Mouse (Mus musculus) spleen, postnatal 36 days (tissue): Measurements from ENCODE around the gene Vapa.

Experiments used
- DNase-seq, 2 experiments: peaks; one replicate each; pipeline ENCODE4 v3.0.0; 2022; ENCODE audit warnings: low spot score in 2 of 2, mixed read lengths in 1 of 2

Gene Vapa

DNA sequence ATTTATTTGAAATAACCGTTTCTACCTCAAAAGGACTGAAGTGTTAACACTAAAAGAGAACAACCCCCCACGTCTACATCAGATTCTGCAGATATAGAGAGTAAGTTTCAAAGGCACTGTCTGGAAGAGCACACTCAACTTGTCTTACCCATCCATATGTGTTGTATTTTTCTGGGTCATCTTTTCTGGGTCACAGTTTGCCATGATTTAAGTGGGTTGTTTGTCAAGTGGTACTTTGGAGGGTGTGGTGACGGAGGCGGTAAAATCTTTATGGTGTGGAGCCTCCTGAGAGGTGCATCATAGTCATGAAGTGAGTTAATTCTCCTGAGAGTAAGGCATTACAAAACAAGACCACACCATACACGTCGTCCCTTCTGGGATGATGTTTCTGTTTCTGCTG lies 12.2 kb upstream of the Vapa start:
- DNase-seq = no peak

GRCm38 (mm10) chr17:65623130-65623529 lies 9.8 kb upstream of the Vapa start:
- DNase-seq = no peak

- DNase-seq = no peak
Observed at GRCm38 (mm10) chr17:65618431-65618830, 5.1 kb upstream of the Vapa start.

DNA sequence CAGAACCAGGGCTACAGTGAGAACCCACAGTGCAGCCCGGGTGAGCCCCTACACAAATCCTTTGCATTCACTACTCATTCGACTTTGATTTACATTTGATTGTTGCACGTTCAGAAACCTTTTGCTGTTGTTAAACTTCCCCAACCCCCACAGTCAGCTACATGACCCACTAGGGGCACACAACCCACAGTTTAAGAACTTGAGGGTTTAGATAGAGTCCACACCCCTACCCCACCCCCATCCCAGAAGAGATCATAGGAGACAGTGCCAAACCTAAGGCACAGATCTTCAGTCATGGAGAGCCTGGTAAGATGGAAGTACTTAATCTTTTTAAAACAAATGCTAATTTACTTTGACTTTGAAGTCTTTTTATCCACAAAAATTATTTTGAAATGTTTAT lies 2.3 kb upstream of the Vapa start:
- DNase-seq = no peak

- no peak for DNase-seq
Observed at GRCm38 (mm10) chr17:65614431-65614830, 1.1 kb upstream of the Vapa start.

DNA sequence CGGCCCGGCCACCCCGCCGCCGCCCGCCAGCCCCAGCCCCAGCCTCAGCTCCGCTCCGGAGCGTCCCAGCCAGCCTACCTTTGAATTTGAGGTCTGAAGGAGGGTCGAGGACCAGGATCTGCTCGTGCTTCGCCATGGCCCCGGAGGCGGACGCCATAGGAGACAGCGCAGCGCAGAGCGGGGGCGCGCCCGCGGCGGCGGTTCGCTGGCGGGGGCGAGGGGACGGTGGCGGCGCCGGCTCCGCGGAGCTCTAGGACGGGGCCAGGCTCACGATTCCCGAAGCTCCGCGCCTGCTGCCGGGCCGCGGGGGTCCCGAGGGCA lies 253 bp downstream of the Vapa start:
- no peak for DNase-seq

- DNase-seq = peak; percentile 19 to 33
Observed at GRCm38 (mm10) chr17:65612391-65613141, 789 bp downstream of the Vapa start.

DNA sequence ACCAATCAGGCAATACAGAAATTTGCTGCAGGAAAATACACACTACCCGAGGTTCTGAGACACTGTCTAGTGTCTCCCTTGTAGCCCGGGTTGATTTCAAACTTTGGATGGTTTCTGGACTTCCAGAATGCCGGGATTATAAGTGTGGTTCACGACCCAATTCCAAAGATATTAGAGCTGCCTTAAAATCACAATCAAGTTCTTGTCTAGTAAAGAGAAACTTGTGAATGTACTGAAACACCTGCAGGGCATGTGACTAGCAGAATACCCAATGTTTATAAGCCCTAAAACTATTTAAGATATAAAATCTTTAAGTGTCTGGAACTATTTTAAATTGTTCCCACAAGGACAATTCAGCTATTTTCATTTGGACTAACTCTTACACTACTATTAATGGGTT lies 1.6 kb downstream of the Vapa start:
- DNase-seq = no peak

DNA sequence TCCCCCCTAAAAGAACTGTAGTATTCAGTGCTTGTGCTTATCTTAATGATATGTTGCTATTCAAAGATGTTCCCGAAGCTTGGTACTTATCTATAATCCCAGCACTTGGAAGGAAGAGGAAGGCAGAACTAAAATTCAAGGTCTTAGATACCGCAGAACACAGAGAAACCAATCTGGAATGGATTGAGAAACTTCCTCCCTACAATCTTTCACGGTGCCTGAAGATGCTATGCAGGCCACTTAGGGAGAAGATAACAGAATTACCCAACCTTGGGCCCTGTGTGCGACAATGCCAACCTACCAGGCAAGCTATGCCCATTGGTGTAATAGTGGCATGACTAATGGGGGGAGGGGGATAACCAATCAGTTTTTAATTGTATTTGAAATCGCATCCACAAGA lies 4.6 kb downstream of the Vapa start:
- no peak for DNase-seq

DNA sequence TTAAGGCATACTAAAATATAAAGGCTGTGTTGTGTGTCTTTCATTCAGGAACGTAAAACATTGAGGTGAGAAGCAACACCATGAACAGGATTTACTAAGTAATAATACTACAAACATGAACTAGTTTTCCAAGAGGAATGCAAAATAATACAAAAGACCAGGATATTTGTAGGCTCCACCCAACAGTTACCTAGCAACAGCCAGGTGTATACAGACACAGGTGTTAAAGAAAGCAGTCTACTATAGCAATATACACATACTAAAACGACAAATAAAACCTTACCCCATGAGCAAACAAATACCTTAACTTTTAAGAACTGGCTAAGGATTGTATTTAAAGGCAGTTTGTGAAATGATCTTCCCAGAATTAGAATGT lies 5.1 kb downstream of the Vapa start:
- DNase-seq = no peak

GRCm38 (mm10) chr17:65607574-65608311 lies 5.6 kb downstream of the Vapa start:
- peak in 1 of 2 experiments; percentile 22 for DNase-seq

DNA sequence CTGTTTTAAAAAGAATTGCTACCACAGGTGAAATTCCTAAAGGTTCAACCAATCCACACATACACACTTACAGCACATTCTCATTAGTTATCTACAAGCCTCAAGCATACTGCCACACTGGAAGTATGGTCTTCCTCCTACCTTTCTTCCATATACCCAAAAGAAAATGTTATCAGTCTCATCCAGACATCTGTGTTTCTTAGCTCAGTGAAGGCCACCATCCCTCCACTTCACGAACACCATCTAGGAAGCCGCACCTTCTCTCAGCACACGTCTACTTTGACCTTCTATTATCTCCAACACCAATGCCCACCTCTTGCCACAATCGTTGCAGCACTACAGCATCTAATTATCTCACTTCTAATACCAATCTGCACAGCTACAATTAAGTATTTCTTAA lies 7.3 kb downstream of the Vapa start:
- peak in 1 of 2 experiments; percentile 15 for DNase-seq

- no peak for DNase-seq
Observed at GRCm38 (mm10) chr17:65604892-65605291, 8.5 kb downstream of the Vapa start.

GRCm38 (mm10) chr17:65604315-65604714 lies 9.0 kb downstream of the Vapa start:
- no peak for DNase-seq

- no peak for DNase-seq
Observed at GRCm38 (mm10) chr17:65597857-65598486, 15.4 kb downstream of the Vapa start.

DNA sequence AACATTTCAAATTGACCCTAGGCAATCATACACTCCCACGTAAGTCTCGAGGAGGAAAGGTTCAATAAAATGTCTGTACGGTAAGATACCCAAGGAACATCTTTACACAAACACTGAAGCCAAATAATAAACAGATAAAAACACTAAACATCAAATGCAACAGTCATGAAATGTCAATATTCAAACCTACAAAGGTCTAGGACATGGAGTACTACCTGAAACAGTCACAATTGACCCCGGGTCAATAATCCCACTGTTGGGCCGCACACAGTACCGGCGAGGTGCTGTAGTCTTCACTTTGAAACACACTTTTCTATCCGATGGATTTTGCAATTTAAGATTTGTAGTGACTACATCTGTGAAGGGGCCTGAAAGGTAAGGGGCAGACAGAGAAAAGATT lies 18.7 kb downstream of the Vapa start:
- DNase-seq = no peak

- no peak for DNase-seq
Observed at GRCm38 (mm10) chr17:65586892-65587291, 26.5 kb downstream of the Vapa start.

DNA sequence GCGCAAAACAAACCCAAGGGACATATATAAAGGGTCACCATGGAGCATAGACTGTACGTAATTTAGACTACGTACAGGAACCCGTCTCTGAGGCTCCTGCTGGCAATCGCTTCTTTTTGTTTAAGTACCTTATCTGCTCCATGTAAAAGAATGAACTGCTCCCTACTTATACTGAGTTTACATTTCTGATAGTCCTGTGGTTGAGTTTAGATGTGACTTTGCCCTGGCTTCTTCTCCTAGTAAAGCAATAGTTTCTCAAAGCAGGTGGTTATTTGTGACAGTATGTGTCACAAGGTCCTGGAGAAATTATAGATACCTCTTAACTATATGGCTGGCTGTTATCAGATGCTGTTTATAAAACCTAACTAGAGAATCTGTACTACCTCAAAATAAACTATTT lies 31.9 kb downstream of the Vapa start:
- no peak for DNase-seq

DNA sequence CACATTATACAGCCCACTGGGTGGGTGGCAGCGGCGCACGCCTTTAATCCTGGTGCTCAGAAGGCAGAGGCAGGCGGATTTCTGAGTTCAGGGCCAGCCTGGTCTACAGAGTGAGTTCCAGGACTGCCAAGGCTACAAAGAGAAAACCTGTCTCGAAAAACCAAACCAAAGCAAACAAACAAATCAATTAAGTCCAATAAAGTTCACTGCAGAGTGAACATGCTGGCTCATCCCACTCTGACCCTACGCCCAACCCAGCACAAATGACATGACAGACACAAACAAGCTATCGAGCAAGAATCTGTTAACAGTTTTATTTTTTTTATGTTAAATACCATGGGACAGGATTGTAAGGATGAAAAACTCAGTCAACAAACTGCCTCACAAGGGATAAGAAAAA lies 33.6 kb downstream of the Vapa start:
- no peak for DNase-seq

- peak in 1 of 2 experiments; percentile 14 for DNase-seq
Observed at GRCm38 (mm10) chr17:65575339-65575738, 38.0 kb downstream of the Vapa start.

DNA sequence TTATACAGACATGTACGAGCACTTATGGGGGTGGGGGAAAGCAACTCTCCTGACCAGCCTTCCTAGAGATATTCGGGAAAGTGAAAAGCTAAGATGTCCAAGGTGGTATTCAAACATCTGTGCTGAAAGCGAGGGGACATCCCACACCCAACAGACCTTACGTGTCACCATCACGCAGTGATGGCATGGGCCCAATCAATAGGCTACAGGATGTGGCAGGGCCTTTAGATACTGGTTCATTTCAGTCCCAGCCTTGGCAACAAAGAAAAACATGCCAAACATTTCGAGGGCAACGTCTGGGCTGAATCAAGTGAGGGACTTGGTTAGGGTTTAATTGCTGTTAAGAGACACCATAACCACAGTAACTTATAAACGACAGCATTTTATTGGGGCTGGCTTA lies 38.5 kb downstream of the Vapa start:
- DNase-seq = no peak

DNA sequence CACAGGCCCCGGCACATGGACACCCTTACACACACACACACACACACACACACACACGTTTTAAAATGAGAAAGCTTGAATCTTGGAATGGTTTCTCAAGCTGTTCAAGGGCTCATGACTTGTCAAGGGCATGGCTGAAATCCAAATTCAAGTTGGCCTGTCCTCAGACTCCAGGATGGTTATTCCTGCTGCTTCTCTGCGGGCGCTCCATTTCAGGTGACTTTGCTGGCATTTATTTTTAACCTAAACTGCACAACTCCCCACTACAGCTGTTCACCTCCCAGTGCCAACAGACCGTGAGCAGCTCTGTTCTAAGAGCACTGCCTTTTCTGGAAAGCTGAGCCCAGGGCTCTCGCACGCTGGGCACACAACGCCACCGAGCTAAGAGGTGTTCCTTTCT lies 41.5 kb downstream of the Vapa start:
- DNase-seq = no peak

DNA sequence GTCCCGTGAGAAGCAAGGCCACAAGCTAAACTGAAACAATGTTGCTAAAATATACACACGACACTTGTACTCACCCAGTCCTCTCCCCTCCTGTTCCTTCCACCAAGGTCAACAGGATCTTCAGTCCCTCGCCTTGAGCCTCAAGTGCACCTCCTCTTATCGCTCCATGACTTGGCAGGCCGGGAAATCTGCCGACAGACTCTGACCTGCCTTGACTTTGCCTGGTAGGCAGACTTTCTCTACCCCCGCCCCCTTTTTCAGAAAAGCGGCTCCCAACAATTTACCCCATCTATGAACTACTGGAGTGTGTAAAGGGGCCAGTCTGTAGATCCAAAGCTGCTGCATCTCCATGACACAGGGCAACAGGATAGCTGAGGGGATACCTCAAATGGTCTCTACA lies 41.9 kb downstream of the Vapa start:
- no peak for DNase-seq
